Mouse (Mus musculus) hindbrain, embryonic 14.5 days (tissue): ENCODE measurements around the gene Syngr3. TPM values are rescaled to one million over a fixed set of nuclear protein-coding genes. Genes with fewer than 3 reads are reported as not detected.

Experiments used
- ATAC-seq: fragments of 200-750 bp; cut with Nextera tagmentation; 2 replicates; pipeline ENCODE4 v1.8.0; 2017; ENCODE audit warnings: moderate number of reproducible peaks, mild to moderate bottlenecking, moderate TSS enrichment, moderate library complexity; ENCODE audit not compliant: low FRiP score
- DNase-seq: peaks from one replicate; pipeline ENCODE4 v3.0.0-alpha.2; 2015; ENCODE audit warnings: low spot score
- H3K27ac ChIP-seq: fragments of 300-500 bp; sonication (generic); 2 replicates; pipeline ENCODE4 v1.5.1; 2014; ENCODE audit warnings: mild to moderate bottlenecking, moderate library complexity
- H3K27me3 ChIP-seq: fragments of 300-500 bp; sonication (generic); 2 replicates; pipeline ENCODE4 v1.6.1; 2014; ENCODE audit warnings: mild to moderate bottlenecking, low read length, mixed read lengths; ENCODE audit not compliant: control insufficient read depth, insufficient read depth
- H3K36me3 ChIP-seq: fragments of 300-500 bp; sonication (generic); replicated peaks from 2 replicates; pipeline ENCODE4 v1.6.1; 2014; ENCODE audit not compliant: control insufficient read depth, insufficient read depth
- H3K4me1 ChIP-seq: fragments of 300-500 bp; sonication (generic); replicated peaks from 2 replicates; pipeline ENCODE4 v1.6.1; 2014; ENCODE audit warnings: antibody characterized with exemption, low read length, mixed read lengths; ENCODE audit not compliant: control insufficient read depth, insufficient read depth
- H3K4me2 ChIP-seq: fragments of 300-500 bp; sonication (generic); replicated peaks from 2 replicates; pipeline ENCODE4 v1.6.1; 2014; ENCODE audit warnings: mild to moderate bottlenecking, moderate library complexity
- H3K4me3 ChIP-seq: fragments of 300-500 bp; sonication (generic); replicated peaks from 2 replicates; pipeline ENCODE4 v1.5.1; 2014; ENCODE audit warnings: mild to moderate bottlenecking, low read length
- H3K9ac ChIP-seq: fragments of 300-500 bp; sonication (generic); 2 replicates; pipeline ENCODE4 v1.6.1; 2014
- H3K9me3 ChIP-seq: fragments of 300-500 bp; sonication (generic); 2 replicates; pipeline ENCODE4 v1.6.1; 2016; ENCODE audit warnings: low read length; ENCODE audit not compliant: control insufficient read depth
- WGBS: fragments of 180-500 bp; shearing (Covaris S2); extraction: QIAGEN DNeasy Blood & Tissue Kit; methylation state at CpG from one replicate; pipeline ENCODE4 v1.1.7; 2014; 5-methylcytosine and 5-hydroxymethylcytosine counted together
- polyA plus RNA-seq: library from polyadenylated mRNA; unstranded; fragments of >200 nt; fragmentation: Nextera tagmentation; extraction: Ambion mirVana; gene quantifications from 2 replicates; pipeline ENCODE4 v1.2.1, GENCODE M21; 2014

Syngr3 gene
- 178 and 220 TPM in 2 replicates for polyA plus RNA-seq

DNA sequence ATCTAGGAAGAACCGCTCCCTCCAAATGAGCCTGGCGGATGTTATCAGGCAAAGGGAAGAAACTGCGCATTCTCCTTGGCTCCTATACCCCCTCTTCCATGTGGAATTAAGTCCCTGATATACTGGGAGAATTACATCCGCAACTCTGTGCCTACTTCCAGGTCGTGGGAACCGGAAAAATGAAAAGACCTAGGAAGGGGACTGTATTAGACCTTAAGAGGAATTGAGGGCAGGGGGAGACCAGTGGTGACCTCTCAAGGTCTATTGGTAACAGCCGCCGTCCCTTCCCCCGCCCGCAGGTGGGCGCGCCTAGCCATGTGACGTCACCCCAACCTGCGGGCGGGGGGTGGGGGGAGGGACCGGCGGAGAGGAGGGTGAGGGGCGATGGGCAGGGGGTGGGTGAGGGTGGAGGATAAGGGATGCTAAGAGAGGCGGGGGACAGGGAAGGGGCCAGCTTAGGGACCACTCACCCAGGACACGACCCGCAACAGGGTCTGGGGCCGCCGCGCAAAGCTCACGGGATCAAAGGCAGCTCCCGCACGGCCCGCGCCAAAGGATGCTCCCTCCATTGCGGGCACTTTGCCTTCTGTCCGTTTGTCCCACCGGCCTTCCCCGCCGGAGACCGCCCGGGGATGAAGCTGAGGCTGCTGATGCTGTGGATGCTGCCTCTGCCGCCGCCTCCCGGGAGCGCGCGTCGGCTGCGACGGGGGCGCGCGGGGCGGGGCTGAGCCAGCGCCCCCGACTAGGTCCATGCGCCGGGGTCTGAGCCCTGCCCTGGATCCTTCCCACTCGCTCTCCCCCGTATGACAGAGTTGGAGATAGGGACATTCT, at the start of gene Syngr3:
Gene Syngr3 (minus strand): TSS at position 705 of the 831 bp plus-strand sequence.
- H3K4me3 ChIP-seq: peak within 1 kb of the TSS; percentile 78
- peaks cover 30% of the 10 kb centered on the region for H3K4me1 ChIP-seq
- peaks cover 20% of the 10 kb centered on the region for H3K27me3 ChIP-seq
- peak within 1 kb of the TSS; percentile 63 for H3K4me2 ChIP-seq
- under 1% methylated on average over 52 of the region's 55 CpGs for WGBS
- H3K36me3 ChIP-seq: peaks cover 7% of the 10 kb centered on the region
- H3K9me3 ChIP-seq: no peaks in the 10 kb centered on the region
- H3K9ac ChIP-seq: peak within 1 kb of the TSS; percentile 96
- ATAC-seq (peak; percentile 71), DNase-seq (peak; percentile 69)
- H3K27ac ChIP-seq: peak within 1 kb of the TSS; percentile 93

DNA sequence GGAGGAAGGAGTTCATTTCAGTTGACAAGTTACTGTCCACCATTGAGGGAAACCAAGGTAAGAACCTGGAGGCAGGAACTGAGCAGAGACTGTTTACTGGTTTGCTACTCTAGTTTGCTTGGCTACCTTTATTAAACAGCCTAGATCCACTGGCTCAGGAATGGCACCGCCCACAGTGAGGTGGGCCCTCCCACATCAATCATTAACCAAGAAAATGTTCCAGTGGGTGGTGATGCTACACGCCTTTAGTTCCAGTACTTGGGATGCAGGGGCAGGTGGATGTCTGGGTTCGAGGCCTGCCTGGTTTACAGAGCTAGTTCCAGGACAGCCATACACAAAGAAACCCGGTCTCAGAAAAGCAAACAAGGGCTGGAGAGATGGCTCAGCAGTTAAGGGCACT, 48.5 kb upstream of the Syngr3 start:
- WGBS: 78% methylated on average over 4 of the region's 4 CpGs
- H3K9ac ChIP-seq: no peak overlapping the region
- no peak overlapping the region for H3K4me2 ChIP-seq
- H3K9me3 ChIP-seq: no peaks in the 10 kb centered on the region
- no peak overlapping the region for H3K4me3 ChIP-seq
- no peaks in the 10 kb centered on the region for H3K27me3 ChIP-seq
- H3K4me1 ChIP-seq: peaks cover 13% of the 10 kb centered on the region; the same call in 1 of the 2 replicates
- DNase-seq (no peak), ATAC-seq (no peak)
- H3K36me3 ChIP-seq: 0 out of 2 replicates have a peak, but pooled peaks cover 9% of the 10 kb centered on the region
- H3K27ac ChIP-seq: no peak overlapping the region

DNA sequence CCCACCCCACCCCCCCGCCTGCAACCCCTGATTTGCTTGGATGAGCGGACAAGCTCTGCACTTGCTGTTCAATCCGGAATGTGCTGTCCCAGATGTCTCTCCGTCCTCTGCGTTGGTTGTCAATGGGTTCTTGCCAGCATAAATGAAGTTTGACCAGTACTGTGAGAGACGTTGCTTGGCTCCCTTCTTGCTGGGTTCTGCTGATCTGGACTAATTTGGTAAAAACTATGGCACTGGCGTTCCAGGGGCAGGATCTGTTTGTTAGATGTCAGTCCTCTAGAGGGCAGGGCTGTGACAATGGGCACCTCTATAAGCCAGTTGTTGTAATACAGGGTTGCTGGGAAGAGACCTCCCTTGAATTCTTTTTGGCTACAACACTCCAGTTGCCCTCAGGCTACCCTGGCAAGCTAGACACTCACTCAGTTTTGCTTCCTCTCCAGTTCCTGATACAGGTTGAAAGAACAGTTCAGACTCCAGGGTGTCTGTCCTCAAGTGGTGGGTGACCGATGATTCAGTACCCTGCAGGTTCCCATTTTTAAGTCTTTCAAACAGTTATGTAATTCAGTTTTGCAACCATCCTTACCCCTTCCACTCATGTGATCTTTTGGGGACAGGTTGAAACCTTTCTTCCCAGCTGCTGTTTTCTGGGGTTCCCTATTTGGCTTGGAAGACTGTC, 47.5 kb upstream of the Syngr3 start:
- Histone ChIP-seq H3K27me3 (no peaks in the 10 kb centered on the region), H3K9me3 (no peaks in the 10 kb centered on the region), H3K4me1 (peaks cover 13% of the 10 kb centered on the region; the same call in 1 of the 2 replicates), H3K4me2 (peak overlapping the region; percentile 86), H3K36me3 (0 out of 2 replicates have a peak, but pooled peaks cover 9% of the 10 kb centered on the region), H3K27ac (no peak overlapping the region), H3K4me3 (peak overlapping the region; percentile 53), H3K9ac (peak overlapping the region; percentile 59)
- WGBS: 24% methylated on average over 8 of the region's 8 CpGs
- DNase-seq: no peak
- ATAC-seq: no peak

DNA sequence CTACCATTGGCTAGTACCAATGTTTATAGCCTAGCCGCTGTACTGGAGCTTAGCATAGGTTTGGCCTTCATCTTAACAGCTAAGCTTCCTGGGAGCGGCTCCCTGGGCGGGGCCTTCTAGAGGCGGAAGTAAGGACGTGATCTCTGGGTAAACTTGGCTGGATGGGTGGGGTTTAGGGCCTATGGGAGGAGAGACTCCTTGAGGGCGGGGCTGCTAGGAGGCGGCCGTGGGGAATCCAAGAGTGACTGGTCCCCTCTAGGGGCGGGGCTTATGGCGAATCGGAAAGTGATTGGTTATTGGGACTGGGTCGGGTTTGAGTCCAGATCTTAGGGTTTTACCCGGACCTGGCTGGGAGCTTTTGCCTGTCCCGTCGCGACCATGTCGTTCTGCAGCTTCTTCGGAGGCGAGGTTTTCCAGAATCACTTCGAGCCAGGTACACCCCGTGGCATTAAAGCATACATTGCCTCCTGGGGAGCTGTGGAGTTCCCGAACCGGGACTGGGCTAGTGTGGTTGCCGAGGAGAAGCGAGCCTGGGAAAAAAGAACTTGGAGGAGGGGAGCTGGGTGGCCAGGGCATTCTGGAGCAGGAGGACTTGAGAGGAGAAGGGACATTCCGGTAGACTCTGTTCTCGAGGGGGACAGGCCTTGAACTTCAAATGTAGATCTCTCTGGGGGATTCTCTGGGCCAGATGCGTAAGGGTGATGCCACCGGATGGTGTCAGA, 46.7 kb upstream of the Syngr3 start, which contains the start of gene Msrb1:
Gene Msrb1 (plus strand): TSS at position 313 of the 722 bp plus-strand sequence.
- peak within 1 kb of the TSS; percentile 53 for H3K4me3 ChIP-seq
- H3K4me1 ChIP-seq: peaks cover 13% of the 10 kb centered on the region; the same call in 1 of the 2 replicates

DNA sequence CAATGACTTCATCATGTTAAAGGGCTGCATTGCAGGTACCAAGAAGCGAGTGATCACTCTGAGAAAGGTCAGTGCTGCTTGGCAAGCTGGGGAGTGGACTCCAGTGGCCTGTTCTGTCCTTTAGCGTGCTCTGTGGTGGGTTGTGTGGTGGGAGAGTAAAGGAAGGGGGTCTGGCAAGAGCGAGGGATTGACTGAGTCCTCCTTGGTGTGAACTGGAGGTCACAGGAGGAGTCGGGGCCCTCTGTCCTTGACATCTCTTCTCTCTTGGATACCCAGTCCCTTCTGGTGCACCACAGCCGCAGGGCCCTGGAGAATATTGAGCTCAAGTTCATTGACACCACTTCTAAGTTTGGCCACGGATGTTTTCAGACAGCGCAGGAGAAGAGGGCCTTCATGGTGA, 45.7 kb upstream of the Syngr3 start:
- no peak for DNase-seq
- WGBS: 81% methylated on average over 7 of the region's 7 CpGs
- Histone ChIP-seq H3K4me2 (peak overlapping the region; percentile 86), H3K9ac (no peak overlapping the region), H3K9me3 (no peaks in the 10 kb centered on the region), H3K36me3 (0 out of 2 replicates have a peak, but pooled peaks cover 9% of the 10 kb centered on the region), H3K4me3 (no peak overlapping the region), H3K4me1 (peaks cover 13% of the 10 kb centered on the region; the same call in 1 of the 2 replicates), H3K27ac (no peak overlapping the region), H3K27me3 (no peaks in the 10 kb centered on the region)
- ATAC-seq: no peak

More for the DNA sequence above, 46.7 kb upstream of the Syngr3 start, which contains the start of gene Msrb1:
- no peaks in the 10 kb centered on the region for H3K9me3 ChIP-seq
- H3K36me3 ChIP-seq: 0 out of 2 replicates have a peak, but pooled peaks cover 9% of the 10 kb centered on the region
- WGBS: 1% methylated on average over 29 of the region's 29 CpGs
- H3K27me3 ChIP-seq: no peaks in the 10 kb centered on the region
- H3K4me2 ChIP-seq: peak within 1 kb of the TSS; percentile 86
- peak within 1 kb of the TSS; percentile 59 for H3K9ac ChIP-seq
- H3K27ac ChIP-seq: peak within 1 kb of the TSS; percentile 59; the same call in 1 of the 2 replicates
- ATAC-seq: peak; percentile 96
- DNase-seq: peak; percentile 87

DNA sequence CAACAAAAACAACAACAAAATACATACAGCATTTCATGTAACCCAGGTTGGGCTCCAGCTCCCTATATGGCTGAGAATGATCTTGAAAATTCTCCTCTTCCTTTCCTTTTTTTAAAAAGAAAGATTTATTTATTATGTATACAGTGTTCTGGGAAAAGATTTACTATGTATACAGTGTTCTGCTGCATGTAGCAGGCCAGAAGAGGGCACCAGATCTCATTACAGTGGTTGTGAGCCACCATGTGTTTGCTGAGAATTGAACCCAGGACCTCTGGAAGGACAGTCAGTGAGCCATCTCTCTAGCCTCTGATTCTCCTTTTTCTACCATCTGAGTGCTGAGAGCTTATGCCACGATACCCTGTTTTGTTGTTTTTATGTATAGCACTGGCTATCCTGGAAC, 44.8 kb upstream of the Syngr3 start:
- WGBS: 85% methylated on average over 1 of the region's 1 CpGs
- ATAC-seq (no peak), DNase-seq (no peak)
- 0 out of 2 replicates have a peak, but pooled peaks cover under 1% of the 10 kb centered on the region for H3K36me3 ChIP-seq
- no peak overlapping the region for H3K4me2 ChIP-seq
- no peak overlapping the region for H3K27ac ChIP-seq
- peaks cover 13% of the 10 kb centered on the region; the same call in 1 of the 2 replicates for H3K4me1 ChIP-seq
- H3K4me3 ChIP-seq: no peak overlapping the region
- no peak overlapping the region for H3K9ac ChIP-seq
- H3K9me3 ChIP-seq: no peaks in the 10 kb centered on the region
- H3K27me3 ChIP-seq: no peaks in the 10 kb centered on the region

DNA sequence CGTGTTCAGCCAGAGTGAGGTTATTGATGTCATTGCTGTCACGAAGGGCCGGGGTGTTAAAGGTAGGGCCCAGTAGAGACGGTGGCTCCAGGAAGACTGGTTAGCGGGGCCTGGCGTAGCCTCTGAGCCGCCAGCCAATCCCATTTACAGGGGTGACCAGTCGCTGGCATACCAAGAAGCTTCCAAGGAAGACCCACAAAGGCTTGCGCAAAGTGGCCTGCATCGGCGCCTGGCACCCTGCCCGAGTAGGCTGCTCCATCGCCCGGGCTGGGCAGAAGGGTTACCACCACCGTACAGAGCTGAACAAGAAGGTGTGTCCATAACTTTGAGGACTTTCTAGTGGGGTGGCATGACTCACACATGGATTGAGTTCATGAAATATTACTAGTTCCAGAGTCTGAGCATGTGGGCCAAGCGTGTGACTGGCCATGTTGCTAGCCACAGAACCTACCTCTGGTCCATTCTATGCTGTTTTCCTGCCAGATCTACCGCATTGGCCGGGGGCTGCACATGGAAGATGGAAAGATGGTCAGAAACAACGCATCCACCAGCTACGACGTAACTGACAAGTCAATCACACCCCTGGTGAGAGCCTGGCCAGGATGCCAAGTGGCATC, 43.8 kb upstream of the Syngr3 start:
- ATAC-seq (no peak), DNase-seq (no peak)
- Histone ChIP-seq H3K9ac (no peak overlapping the region), H3K4me1 (peaks cover 13% of the 10 kb centered on the region; the same call in 1 of the 2 replicates), H3K4me2 (no peak overlapping the region), H3K36me3 (no peaks in the 10 kb centered on the region), H3K27me3 (no peaks in the 10 kb centered on the region), H3K27ac (no peak overlapping the region), H3K9me3 (no peaks in the 10 kb centered on the region), H3K4me3 (no peak overlapping the region)
- 89% methylated on average over 21 of the region's 21 CpGs for WGBS

DNA sequence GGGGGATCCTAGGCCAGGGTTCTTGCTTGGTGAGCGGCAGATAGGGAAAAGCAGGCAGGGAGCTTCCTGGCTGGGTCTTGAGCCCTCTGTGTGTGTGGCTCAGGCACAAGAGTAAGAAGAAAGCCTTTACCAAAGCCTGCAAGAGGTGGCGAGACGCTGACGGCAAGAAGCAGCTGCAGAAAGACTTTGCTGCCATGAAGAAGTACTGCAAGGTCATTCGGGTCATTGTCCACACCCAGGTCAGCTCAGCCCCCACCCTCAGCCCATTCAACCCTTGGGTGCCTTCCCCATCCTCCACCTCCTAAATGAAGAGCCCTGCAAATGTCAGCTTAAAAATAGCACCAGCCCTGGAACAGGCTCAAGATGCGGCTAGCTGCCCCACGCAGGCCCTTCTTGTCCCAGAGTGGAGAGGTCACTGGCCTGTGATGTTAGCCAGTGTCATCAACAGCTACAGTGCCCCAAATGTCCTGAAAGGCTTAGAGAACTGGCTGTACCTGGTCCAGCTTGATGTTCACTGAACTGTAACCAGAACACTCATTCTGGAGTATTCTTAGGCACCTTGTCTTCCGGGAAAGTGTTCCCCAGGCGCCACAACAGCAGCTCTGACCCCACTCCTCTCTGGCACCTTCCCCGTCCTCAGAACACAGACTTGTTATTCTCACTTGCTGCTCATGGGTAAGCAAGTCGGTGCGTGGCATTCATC, 42.6 kb upstream of the Syngr3 start:
- H3K36me3 ChIP-seq: no peaks in the 10 kb centered on the region
- no peaks in the 10 kb centered on the region for H3K9me3 ChIP-seq
- H3K27ac ChIP-seq: no peak overlapping the region
- H3K4me2 ChIP-seq: no peak overlapping the region
- no peak overlapping the region for H3K9ac ChIP-seq
- no peak for DNase-seq
- 78% methylated on average over 12 of the region's 12 CpGs for WGBS
- ATAC-seq: no peak
- no peak overlapping the region for H3K4me3 ChIP-seq
- H3K4me1 ChIP-seq: peaks cover 13% of the 10 kb centered on the region; the same call in 1 of the 2 replicates
- no peaks in the 10 kb centered on the region for H3K27me3 ChIP-seq
